Mouse (Mus musculus) bone marrow macrophage, adult 2 months (primary cell): ENCODE results near the gene Rragc. TPM values are rescaled to one million over a fixed set of nuclear protein-coding genes. Genes with fewer than 3 reads are reported as not detected.
A peak's percentile ranks its signal among the peaks of the same experiment; 100 is the strongest.
"Not testable (repeated sequence)": the region's sequence is repeated elsewhere in the genome, so short reads cannot be mapped to it uniquely, and the experiment has no call there.

Experiments
- H3K27ac ChIP-seq: 2 replicates; pipeline ENCODE4 v1.5.1; 2012; ENCODE audit warnings: low read depth, low read length; ENCODE audit not compliant: insufficient read depth
- H3K4me1 ChIP-seq: 2 replicates; pipeline ENCODE4 v1.6.1; 2012; ENCODE audit warnings: low read length; ENCODE audit not compliant: control insufficient read depth, insufficient read depth
- H3K4me3 ChIP-seq: 2 replicates; pipeline ENCODE4 v1.5.1; 2012; ENCODE audit warnings: mild to moderate bottlenecking, low read length, moderate library complexity; ENCODE audit not compliant: insufficient read depth
- CTCF ChIP-seq: IDR thresholded peaks from 2 replicates; pipeline ENCODE4 v1.5.1; 2012; ENCODE audit warnings: low read depth, mild to moderate bottlenecking, low read length, moderate library complexity
- POLR2A ChIP-seq: IDR thresholded peaks from 2 replicates; pipeline ENCODE4 v1.6.1; 2012; ENCODE audit warnings: mild to moderate bottlenecking, low read depth, low read length, borderline replicate concordance
- polyA plus RNA-seq: library from polyadenylated mRNA; stranded (reverse); fragments of >200 nt; gene quantifications from 2 replicates; pipeline ENCODE4 v1.2.4, GENCODE M21; 2012; ENCODE audit not compliant: missing spikeins, insufficient read depth, insufficient read length

The Rragc gene
- polyA plus RNA-seq, 1 experiment: 196 TPM

DNA sequence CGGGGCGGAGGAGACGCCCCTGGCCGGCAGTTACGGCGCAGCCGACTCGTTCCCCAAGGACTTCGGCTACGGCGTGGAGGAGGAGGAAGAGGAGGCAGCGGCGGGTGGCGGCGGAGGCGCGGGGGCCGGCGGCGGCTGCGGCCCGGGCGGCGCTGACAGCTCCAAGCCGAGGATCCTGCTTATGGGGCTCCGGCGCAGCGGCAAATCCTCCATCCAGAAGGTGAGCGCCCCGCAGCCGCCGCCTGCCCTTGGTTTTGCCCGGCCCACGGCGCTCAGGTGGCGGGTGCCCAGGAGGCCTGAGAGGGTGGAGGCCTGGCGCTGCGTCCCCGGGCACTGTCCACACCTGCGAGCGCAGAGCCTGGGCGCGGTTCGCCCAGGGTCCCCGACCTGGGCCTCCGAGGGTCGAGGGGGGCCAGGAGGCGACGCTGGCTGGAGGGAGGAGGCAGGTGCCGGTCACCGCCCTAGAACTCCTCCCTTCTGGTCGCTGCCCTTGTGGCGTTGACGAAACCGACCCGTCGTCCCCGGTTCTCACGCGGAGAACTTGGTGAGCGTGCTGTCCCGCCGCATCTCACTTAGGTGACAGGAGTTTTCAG is 398 bp downstream of the Rragc start, which contains the start of gene 4930535I16Rik:
Gene 4930535I16Rik (minus strand): TSS at position 475 of the 593 bp plus-strand sequence.
- H3K27ac ChIP-seq: peak within 1 kb of the TSS; percentile 85
- H3K4me1 ChIP-seq: peaks cover 33% of the 10 kb centered on the region
- peak within 1 kb of the TSS; percentile 93 for H3K4me3 ChIP-seq
- no peak for TF ChIP-seq CTCF
- TF ChIP-seq POLR2A: 0 out of 2 replicates have a peak, but pooled peaks have one; percentile 53

DNA sequence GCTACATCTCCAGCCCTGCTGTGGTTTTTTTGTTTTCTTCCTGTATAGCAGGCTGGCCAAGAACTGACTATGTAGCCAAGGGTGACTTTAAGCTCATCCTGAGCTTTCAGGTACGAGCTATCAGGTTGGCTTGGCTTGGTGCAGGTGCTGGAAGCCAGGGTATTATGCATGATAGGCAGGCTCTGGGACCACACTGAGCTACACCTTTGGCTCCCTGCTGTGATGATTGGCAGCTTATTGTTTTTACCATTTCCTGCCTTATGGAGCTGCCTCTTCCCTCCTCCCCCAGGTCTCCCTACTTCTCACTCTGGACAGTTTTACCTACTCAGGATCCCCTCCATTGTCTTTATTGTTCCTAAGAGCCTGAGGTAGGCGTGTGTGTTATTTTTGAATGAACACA is 1.6 kb downstream of the Rragc start:
- Histone ChIP-seq H3K4me1 (peaks cover 34% of the 10 kb centered on the region), H3K4me3 (peak overlapping the region; percentile 93), H3K27ac (peak overlapping the region; percentile 43)
- TF ChIP-seq CTCF (no peak), POLR2A (no peak)

DNA sequence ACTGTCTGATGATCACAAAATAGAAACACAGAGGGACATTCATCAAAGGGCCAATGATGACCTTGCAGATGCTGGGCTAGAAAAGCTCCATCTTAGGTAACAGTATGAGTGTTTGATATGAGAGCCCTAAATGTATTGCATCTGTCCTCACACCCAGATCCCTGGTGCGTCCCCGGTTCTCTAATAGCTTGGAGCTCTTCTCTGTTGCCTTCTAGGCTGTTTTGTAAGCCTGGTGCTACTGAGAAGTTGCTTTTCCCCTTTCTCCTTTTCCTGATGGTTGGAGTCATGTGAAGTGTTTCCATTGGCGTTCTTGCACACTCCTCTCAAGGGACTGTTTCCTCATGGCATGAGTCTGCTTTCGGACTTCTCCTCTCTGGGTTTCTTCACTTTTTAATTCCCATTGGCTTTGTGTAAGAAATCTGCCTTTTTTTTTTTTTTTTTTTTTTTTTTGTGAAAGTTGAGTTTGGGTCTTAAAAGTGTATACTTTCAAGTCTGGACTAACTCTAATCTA is 3.9 kb downstream of the Rragc start:
- Histone ChIP-seq H3K4me1 (peaks cover 36% of the 10 kb centered on the region), H3K27ac (peak overlapping the region; percentile 86), H3K4me3 (no peak overlapping the region)
- TF ChIP-seq POLR2A (no peak), CTCF (no peak)

DNA sequence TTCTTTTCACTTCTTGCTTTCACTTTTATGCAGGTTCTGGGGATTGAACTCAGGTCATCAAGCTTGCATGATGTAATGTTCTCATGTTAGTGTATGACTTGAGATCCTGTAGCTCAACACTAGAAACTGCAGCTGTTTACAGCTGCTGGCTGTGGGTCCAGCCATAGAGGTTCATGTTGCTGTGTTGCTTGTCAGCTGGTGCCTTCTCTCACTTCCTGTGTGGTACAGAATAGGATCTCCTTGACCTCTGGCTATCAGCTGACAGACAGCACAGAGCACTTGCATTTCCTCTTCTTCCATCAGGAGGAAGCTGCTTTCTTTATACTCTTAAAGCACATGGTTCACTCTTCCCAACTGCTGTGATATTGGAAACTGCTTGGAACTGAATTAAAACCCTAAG is 10.7 kb downstream of the Rragc start:
- TF ChIP-seq POLR2A (no peak), CTCF (no peak)
- H3K27ac ChIP-seq: peak overlapping the region; percentile 75
- H3K4me3 ChIP-seq: no peak overlapping the region

DNA sequence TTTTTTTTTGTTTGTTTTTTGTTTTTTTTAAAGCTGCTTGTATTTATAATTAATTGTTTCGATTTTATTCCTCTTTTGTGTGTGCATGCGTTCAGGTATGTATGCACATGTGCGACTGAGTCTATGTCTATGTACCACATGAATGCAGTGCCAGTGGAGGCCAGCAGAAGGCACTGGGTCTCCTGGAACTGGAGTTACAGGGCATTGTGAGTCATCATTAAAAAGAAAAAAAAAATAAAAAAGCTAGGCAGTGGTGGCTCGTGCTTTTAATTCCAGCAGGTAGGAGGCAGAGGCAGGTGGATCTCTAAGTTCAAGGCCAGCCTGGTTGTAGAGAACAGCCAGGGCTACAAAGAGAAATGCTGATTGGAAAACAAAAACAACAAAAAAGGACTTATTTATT is 12.7 kb downstream of the Rragc start:
- Histone ChIP-seq H3K4me3 (no peak overlapping the region), H3K4me1 (peaks cover 30% of the 10 kb centered on the region), H3K27ac (peak overlapping the region; percentile 13; the same call in 1 of the 2 replicates)
- no peak for TF ChIP-seq CTCF
- TF ChIP-seq POLR2A: no peak

More for the DNA sequence above, 10.7 kb downstream of the Rragc start:
- H3K4me1 ChIP-seq: peaks cover 39% of the 10 kb centered on the region

DNA sequence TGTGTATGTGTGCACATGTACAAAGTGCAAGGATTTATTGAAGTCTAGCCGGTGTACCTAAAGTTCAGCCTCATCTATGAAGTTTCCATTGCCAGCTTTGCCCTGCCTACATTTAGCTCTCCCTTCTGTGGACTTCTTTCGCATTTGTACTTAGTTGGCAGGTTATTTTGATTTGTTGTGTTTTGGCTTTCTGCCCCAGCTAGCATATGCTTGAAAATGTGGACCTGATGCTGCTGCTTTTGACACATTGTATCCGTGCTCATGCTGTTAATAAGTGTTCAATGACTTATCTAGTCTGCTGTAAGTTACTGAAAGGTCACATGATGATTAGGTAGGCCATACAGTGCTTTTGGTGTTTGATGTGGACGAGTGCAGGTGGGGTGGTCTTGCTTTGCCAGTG is 17.1 kb downstream of the Rragc start:
- TF ChIP-seq POLR2A: no peak
- TF ChIP-seq CTCF: no peak
- peaks cover 6% of the 10 kb centered on the region for H3K4me1 ChIP-seq
- H3K4me3 ChIP-seq: no peak overlapping the region
- H3K27ac ChIP-seq: no peak overlapping the region

DNA sequence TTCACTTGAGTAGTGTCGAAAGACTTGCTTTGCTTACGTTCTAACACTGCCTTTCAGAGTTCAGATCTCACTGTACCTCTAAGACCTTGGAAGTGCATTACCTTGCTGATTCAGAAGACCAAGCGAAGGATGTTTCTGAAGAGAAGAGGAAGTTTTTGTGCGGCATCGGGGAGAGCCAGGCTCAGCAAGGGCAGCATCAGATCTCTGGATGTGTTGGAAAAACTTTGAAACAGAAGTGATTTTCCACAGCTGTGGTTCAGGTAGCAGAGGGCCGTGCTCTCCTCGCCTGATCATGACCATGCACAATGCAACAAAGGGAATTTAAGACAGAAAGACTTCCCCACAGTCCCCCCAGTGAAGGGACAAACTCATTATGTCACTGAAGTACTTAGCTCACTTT is 18.8 kb downstream of the Rragc start:
- no peak for TF ChIP-seq POLR2A
- TF ChIP-seq CTCF: no peak

DNA sequence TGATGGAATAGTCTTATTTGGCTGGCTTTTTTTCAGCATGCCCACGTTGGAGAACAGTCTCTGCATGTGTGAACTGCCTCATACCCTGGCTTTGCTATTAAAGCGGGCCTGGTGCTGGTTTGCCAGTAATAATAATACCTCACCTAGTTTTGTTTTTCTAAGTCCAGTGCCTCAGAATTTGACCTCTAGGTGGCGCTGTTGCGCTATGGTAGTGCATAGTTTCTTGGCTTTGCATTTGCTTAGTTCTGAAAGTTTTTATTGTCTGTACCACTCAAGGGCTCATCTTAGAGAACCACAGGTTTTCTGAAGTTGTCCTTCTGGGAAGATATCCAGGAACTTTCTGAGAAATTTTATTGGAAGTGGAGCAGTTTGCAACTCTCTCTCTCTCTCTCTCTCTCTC is 22.6 kb downstream of the Rragc start:
- Histone ChIP-seq H3K4me1 (peaks cover 9% of the 10 kb centered on the region; the same call in 1 of the 2 replicates), H3K4me3 (no peak overlapping the region), H3K27ac (no peak overlapping the region)
- TF ChIP-seq CTCF: no peak
- TF ChIP-seq POLR2A: no peak

More for the DNA sequence above, 18.8 kb downstream of the Rragc start:
- no peak overlapping the region for H3K4me3 ChIP-seq
- H3K4me1 ChIP-seq: peaks cover 3% of the 10 kb centered on the region; the same call in 1 of the 2 replicates
- H3K27ac ChIP-seq: no peak overlapping the region

DNA sequence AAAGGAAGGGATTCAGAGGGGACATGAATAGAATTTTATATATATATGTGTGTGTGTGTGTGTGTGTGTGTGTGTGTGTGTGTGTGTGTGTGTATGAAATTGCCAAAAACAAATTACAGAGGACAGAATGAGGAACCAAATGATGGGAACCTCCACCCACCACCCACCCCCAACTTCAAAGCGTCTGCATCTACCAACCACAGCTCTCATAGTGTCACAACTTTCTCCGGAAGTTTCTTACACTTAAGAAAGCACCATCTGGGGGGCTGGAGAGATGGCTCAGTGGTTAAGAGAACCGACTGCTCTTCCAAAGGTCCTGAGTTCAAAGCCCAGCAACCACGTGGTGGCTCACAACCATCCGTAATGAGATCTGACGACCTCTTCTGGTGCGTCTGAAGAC is 23.6 kb downstream of the Rragc start:
- not testable (repeated sequence) for H3K4me1 ChIP-seq, H3K27ac ChIP-seq, H3K4me3 ChIP-seq

DNA sequence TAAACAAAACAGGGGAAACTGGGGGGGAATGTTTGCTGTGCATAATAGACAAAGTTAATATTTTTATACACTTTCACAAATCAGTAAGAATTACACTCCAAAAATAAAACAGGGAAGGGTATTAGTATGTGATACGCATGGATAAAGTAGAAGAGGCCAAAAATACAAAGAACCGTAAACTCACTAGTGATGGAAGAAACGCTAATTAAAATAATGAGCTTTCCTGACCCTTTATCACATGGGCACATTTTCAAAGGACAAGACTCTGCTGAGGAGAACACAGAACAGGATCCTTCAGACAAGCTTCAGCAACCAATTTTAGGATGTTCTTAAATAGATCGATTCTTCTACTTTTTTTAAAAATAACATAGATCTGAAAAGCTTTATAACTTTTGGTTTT is 29.5 kb downstream of the Rragc start:
- TF ChIP-seq POLR2A (no peak), CTCF (no peak)
- Histone ChIP-seq H3K27ac (no peak overlapping the region), H3K4me1 (peaks cover 14% of the 10 kb centered on the region)

DNA sequence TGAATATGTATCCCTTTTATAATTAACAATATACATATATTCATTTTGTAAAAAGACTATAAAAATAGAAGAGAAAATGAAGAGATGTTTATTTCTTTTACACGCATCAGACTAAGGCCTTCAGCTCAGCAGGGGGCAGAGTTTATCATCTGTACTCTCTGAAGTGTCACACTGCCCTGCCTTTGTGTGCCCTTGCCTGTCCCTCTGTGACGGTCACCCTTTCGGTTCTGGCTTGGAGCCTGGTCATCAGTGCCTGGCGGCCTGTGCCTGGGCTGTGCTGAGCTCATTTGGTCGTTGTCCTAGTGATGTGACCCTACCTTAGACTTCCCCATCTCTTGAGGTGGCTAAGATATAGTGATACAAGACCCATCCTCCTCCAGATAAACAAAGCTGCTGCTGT is 29.9 kb downstream of the Rragc start:
- H3K4me1 ChIP-seq: peaks cover 12% of the 10 kb centered on the region
- H3K4me3 ChIP-seq: no peak overlapping the region
- no peak for TF ChIP-seq POLR2A
- no peak for TF ChIP-seq CTCF
- no peak overlapping the region for H3K27ac ChIP-seq

More for the DNA sequence above, 29.5 kb downstream of the Rragc start:
- no peak overlapping the region for H3K4me3 ChIP-seq
